Mouse (Mus musculus) natural killer cell, adult 2 months (primary cell): ENCODE data around the gene Gm3402.
"Not testable (repeated sequence)": the region's sequence is repeated elsewhere in the genome, so short reads cannot be mapped to it uniquely, and the experiment has no call there.

Source experiments
- DNase-seq, 2 experiments: peaks; one replicate each; pipeline ENCODE4 v3.0.0; 2022; ENCODE audit warnings: low spot score in 2 of 2

Gm3402 gene

DNA sequence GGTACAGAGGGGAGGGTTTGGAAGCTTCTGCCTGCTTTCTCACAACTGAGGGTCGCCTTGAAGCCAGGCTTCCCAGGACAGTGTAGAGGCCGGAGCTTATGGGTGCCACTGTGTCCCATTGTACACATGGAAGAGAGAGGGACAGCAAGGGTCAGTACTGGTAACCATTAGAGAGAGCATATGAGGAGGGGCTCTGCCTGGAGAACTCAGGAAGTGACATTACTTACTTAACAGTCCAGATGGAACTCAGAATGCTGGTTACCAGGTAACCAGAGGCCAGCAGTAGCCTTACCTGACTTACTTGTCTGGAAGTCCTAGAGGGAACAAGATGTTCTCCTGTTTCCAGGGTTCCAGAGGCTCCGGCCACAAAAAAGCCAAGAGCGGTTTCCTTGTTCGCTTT is at the start of gene Gm3402:
Gene Gm3402, plus strand, starts transcription at position 301 of the 400 bp plus-strand sequence.
- DNase-seq: not testable (repeated sequence)

DNA sequence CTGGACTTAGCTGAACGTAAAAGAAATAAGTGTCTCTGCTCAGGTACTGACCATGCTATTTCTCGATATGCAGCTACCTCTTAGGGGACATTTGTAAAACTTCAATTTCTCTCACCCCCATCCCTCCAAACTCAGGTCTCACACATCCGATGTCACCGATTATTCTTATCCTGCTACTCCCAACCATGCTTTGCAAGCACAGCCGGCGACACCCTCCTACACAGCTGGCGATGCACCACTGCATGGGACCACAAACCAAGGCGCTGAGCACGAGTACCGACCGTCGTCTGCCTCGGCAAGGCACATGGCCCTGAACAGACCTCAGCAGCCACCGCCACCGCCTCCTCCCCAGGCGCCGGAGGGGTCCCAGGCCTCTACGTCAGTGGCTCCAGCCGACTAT is 47.3 kb upstream of the Gm3402 start:
- no peak for DNase-seq

DNA sequence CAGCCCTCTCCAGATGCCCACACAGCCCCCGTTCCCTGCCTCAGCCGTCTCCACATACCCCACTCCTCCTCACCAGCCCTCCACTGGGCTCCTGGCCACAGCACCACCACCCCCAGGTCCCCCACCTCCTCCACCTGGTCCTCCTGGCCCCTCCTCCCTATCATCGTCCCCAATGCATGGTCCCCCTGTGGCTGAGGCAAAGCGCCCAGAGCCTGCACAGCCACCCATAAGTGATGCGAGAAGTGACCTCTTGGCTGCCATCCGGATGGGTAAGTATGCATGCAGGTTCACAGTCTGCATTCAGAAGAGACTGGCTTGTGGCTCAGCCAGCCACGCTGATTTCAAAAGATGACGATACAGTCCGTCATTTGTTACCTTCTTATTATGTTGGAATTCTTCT is 45.6 kb upstream of the Gm3402 start:
- DNase-seq: no peak

DNA sequence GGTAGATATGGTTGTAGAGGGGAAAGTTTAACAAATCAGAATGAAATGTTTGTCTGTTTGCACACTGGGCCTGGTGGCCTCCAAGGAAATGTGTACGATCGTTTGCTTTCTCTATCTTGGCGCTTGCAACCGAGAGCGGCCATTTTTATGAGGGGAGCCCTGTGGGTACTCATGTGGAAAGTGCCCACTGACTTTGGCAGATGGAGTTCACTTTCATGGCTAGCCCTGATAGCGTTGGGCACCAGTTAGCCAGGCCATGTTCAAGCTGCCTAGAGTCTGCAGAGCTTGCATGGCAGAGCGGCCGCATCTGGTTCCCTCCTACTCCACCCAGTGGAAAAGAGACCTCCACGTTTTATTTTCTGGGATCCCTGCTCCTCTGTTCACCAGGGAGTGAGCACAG is 43.1 kb upstream of the Gm3402 start:
- no peak for DNase-seq

DNA sequence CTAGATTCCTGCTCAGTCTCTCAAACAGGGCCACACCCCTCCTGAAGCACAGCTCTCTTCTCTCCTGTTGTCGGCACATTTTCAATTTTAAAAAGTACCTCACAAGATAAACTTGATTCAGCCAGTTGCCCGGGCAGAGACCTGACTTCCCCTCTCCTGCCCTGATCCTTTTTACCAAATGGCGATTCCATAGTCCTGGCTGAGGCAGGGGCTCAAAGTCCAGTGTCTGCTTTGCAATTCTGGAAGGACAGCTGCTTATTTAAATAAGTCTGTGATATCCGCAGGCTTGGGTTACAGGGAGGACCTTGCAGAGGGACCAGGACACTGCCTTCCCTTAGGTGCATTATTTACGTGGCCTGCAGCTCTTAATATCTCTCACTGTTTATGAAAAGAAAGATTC is 42.6 kb upstream of the Gm3402 start:
- DNase-seq: no peak

DNA sequence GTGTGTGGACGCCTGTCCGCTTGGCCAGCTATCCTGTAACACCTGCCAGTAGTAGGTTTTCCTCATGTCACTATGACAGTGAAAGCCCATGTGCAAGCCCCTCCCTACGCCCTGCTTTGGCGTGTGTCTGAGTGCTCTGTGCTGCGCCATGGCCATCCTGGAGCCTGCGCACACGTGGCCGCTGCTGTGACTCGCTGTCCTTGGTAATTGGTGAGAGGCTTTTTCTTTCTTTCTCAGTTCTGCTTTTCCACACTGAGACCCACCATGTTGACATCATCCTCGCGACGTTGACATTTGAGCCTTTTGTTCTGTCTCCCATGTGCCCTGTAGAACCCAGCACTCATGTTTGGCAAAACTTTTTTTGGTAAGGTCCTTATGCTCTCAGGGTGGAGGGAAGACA is 42.1 kb upstream of the Gm3402 start:
- DNase-seq: no peak

DNA sequence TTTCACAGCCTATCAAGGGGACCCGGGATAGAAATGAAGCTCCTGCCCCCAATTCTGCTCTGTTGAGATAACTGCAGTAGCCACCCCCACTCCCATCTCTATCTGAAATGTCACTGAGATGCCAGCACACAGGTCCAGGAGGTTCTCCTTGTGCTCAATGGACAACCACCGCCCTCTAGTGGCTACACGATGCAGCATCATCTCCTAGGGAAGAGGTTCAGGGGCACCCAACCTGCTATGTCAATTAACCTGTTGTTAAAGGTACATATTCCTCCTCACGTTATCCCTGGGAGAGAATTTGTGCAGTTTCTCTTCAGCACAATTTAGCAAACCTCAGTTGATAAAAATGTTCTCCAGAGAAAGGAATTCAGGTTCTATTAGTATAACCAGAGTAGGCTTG is 34.4 kb upstream of the Gm3402 start:
- not testable (repeated sequence) for DNase-seq

DNA sequence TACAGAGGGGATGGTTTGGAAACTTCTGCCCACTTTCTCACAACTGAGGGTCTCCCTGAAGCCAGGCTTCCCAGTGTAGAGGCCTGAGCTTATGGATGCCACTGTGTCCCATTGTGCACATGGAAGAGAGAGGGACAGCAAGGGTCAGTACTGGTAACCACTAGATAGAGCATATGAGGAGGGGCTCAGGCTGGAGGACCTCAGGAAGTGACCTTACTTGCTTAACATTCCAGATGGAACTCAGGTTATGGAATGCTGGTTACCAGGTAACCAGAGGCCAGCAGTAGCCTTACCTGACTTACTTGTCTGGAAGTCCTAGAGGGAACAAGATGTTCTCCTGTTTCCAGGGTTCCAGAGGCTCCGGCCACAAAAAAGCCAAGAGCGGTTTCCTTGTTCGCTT is 32.3 kb upstream of the Gm3402 start, which contains the start of gene Gm6408:
Gene Gm6408, plus strand, starts transcription at position 301 of the 400 bp plus-strand sequence.
- not testable (repeated sequence) for DNase-seq

DNA sequence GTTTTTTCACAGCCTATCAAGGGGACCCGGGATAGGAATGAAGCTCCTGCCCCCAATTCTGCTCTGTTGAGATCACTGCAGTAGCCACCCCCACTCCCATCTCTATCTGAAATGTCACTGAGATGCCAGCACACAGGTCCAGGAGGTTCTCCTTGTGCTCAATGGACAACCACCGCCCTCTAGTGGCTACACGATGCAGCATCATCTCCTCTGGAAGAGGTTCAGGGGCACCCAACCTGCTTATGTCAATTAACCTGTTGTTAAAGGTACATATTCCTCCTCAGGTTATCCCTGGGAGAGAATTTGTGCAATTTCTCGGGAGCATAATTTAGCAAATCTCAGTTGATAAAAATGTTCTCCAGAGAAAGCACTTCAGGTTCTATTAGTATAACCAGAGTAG is 25.0 kb upstream of the Gm3402 start:
- not testable (repeated sequence) for DNase-seq

DNA sequence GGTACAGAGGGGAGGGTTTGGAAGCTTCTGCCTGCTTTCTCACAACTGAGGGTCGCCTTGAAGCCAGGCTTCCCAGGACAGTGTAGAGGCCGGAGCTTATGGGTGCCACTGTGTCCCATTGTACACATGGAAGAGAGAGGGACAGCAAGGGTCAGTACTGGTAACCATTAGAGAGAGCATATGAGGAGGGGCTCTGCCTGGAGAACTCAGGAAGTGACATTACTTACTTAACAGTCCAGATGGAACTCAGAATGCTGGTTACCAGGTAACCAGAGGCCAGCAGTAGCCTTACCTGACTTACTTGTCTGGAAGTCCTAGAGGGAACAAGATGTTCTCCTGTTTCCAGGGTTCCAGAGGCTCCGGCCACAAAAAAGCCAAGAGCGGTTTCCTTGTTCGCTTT is 22.9 kb upstream of the Gm3402 start, which contains the start of gene Gm6370:
Gene Gm6370, plus strand, starts transcription at position 301 of the 400 bp plus-strand sequence.
- not testable (repeated sequence) for DNase-seq

DNA sequence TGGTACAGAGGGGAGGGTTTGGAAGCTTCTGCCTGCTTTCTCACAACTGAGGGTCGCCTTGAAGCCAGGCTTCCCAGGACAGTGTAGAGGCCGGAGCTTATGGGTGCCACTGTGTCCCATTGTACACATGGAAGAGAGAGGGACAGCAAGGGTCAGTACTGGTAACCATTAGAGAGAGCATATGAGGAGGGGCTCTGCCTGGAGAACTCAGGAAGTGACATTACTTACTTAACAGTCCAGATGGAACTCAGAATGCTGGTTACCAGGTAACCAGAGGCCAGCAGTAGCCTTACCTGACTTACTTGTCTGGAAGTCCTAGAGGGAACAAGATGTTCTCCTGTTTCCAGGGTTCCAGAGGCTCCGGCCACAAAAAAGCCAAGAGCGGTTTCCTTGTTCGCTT is 11.8 kb upstream of the Gm3402 start, which contains the start of gene 4930449I24Rik:
Gene 4930449I24Rik, plus strand, starts transcription at position 301 of the 400 bp plus-strand sequence.
- DNase-seq: not testable (repeated sequence)

DNA sequence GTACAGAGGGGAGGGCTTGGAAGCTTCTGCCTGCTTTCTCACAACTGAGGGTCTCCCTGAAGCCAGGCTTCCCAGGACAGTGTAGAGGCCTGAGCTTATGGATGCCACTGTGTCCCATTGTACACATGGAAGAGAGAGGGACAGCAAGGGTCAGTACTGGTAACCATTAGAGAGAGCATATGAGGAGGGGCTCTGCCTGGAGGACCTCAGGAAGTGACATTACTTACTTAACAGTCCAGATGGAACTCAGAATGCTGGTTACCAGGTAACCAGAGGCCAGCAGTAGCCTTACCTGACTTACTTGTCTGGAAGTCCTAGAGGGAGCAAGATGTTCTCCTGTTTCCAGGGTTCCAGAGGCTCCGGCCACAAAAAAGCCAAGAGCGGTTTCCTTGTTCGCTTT is 11.6 kb downstream of the Gm3402 start, which contains the start of gene Gm3404:
Gene Gm3404, plus strand, starts transcription at position 301 of the 400 bp plus-strand sequence.
- DNase-seq: not testable (repeated sequence)

DNA sequence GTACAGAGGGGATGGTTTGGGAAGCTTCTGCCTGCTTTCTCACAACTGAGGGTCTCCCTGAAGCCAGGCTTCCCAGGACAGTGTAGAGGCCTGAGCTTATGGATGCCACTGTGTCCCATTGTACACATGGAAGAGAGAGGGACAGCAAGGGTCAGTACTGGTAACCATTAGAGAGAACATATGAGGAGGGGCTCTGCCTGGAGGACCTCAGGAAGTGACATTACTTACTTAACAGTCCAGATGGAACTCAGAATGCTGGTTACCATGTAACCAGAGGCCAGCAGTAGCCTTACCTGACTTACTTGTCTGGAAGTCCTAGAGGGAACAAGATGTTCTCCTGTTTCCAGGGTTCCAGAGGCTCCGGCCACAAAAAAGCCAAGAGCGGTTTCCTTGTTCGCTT is 23.4 kb downstream of the Gm3402 start, which contains the start of gene Gm3409:
Gene Gm3409, plus strand, starts transcription at position 301 of the 400 bp plus-strand sequence.
- DNase-seq: not testable (repeated sequence)

DNA sequence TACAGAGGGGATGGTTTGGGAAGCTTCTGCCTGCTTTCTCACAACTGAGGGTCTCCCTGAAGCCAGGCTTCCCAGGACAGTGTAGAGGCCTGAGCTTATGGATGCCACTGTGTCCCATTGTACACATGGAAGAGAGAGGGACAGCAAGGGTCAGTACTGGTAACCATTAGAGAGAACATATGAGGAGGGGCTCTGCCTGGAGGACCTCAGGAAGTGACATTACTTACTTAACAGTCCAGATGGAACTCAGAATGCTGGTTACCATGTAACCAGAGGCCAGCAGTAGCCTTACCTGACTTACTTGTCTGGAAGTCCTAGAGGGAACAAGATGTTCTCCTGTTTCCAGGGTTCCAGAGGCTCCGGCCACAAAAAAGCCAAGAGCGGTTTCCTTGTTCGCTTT is 41.9 kb downstream of the Gm3402 start, which contains the start of gene Gm3415:
Gene Gm3415, plus strand, starts transcription at position 301 of the 400 bp plus-strand sequence.
- DNase-seq: not testable (repeated sequence)

DNA sequence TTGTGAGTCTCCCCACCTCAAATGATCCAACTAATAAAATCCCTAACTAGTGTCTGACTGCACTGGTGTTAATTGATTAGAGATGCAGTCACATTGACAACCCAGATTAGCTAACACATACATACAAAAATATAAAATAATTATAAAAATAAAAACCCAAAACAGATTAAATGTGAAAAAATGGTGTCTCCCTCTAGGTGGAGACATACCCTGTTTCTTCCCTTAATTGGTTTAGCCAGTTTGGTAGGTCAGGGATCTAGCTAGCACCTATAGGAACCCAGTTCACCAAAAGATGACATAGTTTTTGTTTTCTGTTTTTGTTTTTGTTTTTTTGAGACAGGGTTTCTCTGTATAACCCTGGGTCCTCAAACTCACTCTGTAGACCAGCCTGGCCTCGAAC is 50.3 kb downstream of the Gm3402 start:
- no peak for DNase-seq
